Mouse (Mus musculus) Muller cell, postnatal 12 days (primary cell): ENCODE results near the gene Col4a2.

ENCODE experiments used
- DNase-seq: peaks from one replicate; pipeline ENCODE4 v3.0.0-alpha.2; 2015; ENCODE audit errors: inconsistent ontology term

Gene Col4a2

GRCm38 (mm10) chr8:11312349-11313175 lies at the start of gene Col4a2, which contains the start of gene Col4a1:
TSS of gene Col4a2 (plus strand) at chr8:11312805.
TSS of gene Col4a1 (minus strand) at chr8:11312826.
- DNase-seq: peak; percentile 91

DNA sequence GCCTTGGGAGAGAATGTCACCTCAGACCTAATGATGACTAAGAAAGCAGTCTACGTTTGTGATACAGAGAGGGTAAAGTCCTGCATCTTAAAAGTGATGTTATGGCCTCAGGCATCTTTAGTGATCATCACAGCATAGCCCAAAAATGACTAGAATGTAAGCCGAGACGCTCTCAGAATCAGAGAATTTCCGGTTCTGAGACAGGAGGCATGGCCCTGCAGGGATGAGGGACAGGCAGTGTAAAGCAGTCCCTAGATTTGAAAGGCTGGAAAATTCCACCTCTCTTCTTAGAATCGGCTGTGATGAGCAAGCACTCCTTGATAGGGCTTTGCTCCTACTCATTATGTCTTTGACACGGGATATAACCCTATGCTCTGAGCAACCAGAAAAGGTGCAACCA lies 48.8 kb upstream of the Col4a2 start:
- DNase-seq: no peak

GRCm38 (mm10) chr8:11265971-11266370 lies 46.6 kb upstream of the Col4a2 start:
- DNase-seq: no peak

DNA sequence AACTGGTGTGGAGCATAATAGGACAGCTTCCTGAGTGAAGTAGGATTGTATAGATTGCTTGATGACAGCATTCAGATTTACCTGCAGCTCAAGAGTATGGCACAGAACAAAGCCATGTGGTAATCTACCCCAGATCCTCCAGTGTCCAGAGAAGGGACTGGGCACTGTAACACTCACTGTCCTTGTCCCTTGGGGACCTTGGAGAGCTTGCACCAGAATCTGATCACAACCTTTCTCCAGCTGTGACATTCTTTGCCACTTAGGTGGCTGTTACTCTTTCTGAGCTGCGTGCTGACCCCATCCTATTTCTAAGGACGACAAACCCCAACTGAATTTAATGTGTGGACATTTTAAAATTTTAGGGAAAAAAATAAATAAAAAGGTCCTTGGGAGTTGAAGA lies 46.1 kb upstream of the Col4a2 start:
- no peak for DNase-seq

GRCm38 (mm10) chr8:11268753-11269152 lies 43.9 kb upstream of the Col4a2 start:
- DNase-seq: no peak

DNA sequence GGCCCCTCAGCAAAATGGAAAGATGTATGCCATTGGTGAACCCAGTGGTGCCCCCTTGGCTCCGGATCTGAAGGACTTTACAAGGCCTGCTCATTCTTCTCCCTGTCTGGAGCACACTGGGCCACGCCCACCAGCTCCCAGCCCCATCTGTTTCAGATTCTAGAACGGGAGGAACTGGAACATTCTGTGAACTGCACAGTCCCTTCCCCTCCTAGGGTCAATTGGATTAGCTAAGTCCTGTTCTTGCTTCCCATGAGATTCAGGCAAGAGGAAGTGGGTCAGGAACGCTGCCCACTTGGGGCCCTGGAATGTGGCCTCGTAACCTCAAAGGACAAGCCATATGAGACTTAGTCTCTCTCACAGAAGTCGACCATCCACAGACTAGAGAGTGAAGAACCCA lies 41.8 kb upstream of the Col4a2 start:
- no peak for DNase-seq

DNA sequence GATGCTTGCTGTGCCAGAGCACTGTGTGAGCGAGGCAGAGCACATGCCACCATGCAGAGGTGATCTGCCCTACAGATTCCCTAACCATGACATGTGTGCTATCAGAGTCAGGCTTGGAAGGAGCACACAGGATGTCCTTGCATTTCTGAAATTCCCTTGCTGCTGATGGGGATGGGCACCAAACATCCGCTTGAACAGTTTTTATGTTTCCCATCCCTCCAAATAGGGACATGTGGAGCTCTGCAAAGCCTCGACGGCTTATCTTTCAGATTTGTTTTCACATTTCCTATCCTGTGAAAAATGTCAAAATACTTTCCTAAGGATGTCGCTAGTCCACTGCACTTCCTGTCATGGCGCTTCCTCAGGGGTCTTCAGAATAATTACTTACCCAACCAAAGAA lies 40.4 kb upstream of the Col4a2 start:
- DNase-seq: no peak

GRCm38 (mm10) chr8:11273506-11274158 lies 39.0 kb upstream of the Col4a2 start:
- no peak for DNase-seq

GRCm38 (mm10) chr8:11274415-11274814 lies 38.2 kb upstream of the Col4a2 start:
- DNase-seq: no peak

GRCm38 (mm10) chr8:11276286-11276685 lies 36.3 kb upstream of the Col4a2 start:
- DNase-seq: no peak

- DNase-seq: no peak
These were observed 35.0 kb upstream of the Col4a2 start for GRCm38 (mm10) chr8:11277602-11278051.

DNA sequence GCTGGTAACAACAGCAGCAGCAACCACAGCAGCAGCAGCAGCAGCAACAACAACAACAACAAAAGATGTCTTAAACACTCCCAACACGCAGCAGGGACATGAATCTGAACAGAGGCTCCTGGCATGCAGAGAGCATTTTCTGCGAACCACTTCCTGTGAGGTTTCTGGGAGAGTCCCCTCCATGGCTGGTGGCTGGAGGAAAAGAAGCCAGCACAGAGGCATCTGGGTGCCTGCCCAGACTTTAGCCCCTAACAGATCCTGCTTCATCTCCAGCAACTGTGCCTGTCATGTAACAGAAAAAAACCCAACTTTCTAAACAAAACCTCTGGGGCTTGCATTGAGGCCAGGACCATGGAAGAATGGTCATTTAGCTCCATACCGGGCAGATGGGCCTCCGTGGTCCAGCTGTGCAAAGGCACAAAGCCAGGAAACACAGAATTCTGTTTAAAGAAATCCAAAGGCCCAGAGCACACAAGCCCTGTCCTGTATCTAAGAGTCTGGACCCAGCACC lies 34.4 kb upstream of the Col4a2 start:
- peak; percentile 87 for DNase-seq

DNA sequence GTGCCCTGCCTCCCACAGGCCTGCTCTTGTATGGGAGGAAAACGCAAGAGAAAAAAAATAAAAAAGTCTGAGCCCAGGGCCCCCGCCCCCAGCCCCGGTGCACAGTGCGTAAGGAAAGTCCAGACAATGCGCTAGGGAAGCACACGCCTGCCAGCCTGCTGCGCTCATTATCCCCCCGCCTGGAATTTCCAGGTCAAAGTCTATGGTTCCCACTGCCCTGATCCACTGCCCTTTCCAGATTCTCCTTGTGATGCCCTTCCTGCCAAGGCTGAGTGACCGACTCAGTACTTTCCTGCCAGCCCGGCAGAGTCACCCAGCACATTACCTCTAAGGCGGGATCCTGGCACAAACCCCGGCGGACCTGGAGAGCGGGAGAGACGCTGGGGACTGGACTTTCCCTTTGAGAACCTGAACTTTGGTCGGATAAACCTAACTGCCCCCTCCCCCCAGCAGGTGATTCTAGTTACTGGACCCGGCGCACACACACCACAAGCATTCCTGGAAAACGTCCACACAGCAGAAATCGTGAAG lies 33.2 kb upstream of the Col4a2 start:
- peak; percentile 79 for DNase-seq

- no peak for DNase-seq
These were observed 31.8 kb upstream of the Col4a2 start for GRCm38 (mm10) chr8:11280721-11281268.

DNA sequence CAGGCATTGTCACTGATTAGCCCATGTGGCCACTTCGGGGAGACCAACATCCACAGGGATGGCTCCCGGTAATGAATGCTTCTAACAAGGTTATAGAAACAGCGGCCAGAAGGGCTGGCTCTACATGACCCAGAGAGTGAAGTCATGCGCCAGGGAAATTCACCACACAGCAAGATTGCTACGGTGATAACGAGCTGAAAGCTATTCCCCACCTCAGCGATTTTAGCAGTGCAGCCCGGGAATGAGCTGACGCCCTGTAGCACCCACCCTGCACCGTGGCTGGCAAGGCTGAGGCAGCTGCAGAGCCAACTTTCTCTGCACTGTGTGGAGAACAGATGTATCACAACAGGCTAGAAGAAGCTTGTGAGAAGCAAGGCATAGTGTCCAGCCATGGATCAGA lies 30.5 kb upstream of the Col4a2 start:
- DNase-seq: no peak

GRCm38 (mm10) chr8:11282696-11283095 lies 29.9 kb upstream of the Col4a2 start:
- no peak for DNase-seq

- no peak for DNase-seq
These were observed 29.4 kb upstream of the Col4a2 start for GRCm38 (mm10) chr8:11283217-11283616.

- DNase-seq: no peak
These were observed 27.2 kb upstream of the Col4a2 start for GRCm38 (mm10) chr8:11285437-11285836.

GRCm38 (mm10) chr8:11287139-11287538 lies 25.5 kb upstream of the Col4a2 start:
- peak; percentile 69 for DNase-seq

GRCm38 (mm10) chr8:11288286-11288685 lies 24.3 kb upstream of the Col4a2 start:
- no peak for DNase-seq

GRCm38 (mm10) chr8:11290533-11290932 lies 22.1 kb upstream of the Col4a2 start:
- no peak for DNase-seq

DNA sequence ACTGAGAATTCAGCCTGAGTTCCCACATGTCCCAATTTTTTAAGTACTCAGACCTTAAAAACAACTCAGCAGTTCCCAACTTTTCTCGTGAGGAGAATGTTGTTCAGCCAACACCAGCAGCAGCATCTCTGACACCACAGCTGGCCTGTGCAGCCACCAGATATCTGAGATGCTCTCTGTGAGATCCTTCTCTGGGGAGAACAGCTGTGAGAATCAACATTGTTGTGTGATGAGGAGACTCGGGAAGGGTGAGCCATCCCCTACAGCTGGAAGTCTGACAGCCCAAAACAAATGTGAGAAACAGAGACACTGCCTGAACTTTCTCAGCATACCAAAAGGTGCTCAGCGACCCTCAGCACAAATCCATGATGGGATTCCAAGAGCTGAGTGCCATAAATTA lies 20.0 kb upstream of the Col4a2 start:
- no peak for DNase-seq
